Mouse (Mus musculus) CH12.LX (cell line): ENCODE measurements around the gene Tgfbr3. TPM values are rescaled to one million over a fixed set of nuclear protein-coding genes. Genes with fewer than 3 reads are reported as not detected.

Source experiments
- DNase-seq: peaks from one replicate; pipeline ENCODE4 v3.0.0-alpha.2; 2013; ENCODE audit errors: extremely low read depth
- H3K27ac ChIP-seq: 2 replicates; pipeline ENCODE4 v1.5.1; 2012; ENCODE audit warnings: low read depth, mild to moderate bottlenecking, control low read depth, moderate library complexity; ENCODE audit not compliant: insufficient read depth
- H3K27me3 ChIP-seq: replicated peaks from 2 replicates; pipeline ENCODE3; 2012; ENCODE audit warnings: inconsistent platforms
- H3K36me3 ChIP-seq, 2 experiments: replicated peaks in 1 of 2; 2 replicates each; pipeline versions ENCODE3 to v1.6.1; 2012; ENCODE audit warnings: inconsistent platforms in 1 of 2, low read length in 1 of 2, mild to moderate bottlenecking in 1 of 2, mixed read lengths in 1 of 2, moderate library complexity in 1 of 2; ENCODE audit not compliant: control insufficient read depth in 1 of 2, insufficient read depth in 1 of 2
- H3K4me1 ChIP-seq, 2 experiments: 2 replicates each; pipeline ENCODE4 v1.6.1; 2012; ENCODE audit warnings: inconsistent platforms in 1 of 2, moderate library complexity in 1 of 2; ENCODE audit not compliant: insufficient read depth in 2 of 2, control insufficient read depth in 1 of 2
- H3K4me2 ChIP-seq: 2 replicates; pipeline ENCODE4 v1.6.1; 2012; ENCODE audit warnings: low read depth, mild to moderate bottlenecking, control low read depth; ENCODE audit not compliant: poor library complexity, insufficient read depth, severe bottlenecking
- H3K4me3 ChIP-seq, 3 experiments: fragments of 150-350 bp in 1 of 3; sonication (generic) in 1 of 3; replicated peaks in 1 of 3; 2 replicates each; pipeline versions ENCODE3 to v1.5.1; 2011 to 2012; ENCODE audit warnings: low read depth in 2 of 3, low read length in 2 of 3, mild to moderate bottlenecking in 2 of 3, moderate library complexity in 2 of 3, control low read depth in 1 of 3, improper control_type of control experiment in 1 of 3, inconsistent platforms in 1 of 3, mixed read lengths in 1 of 3; ENCODE audit not compliant: poor library complexity in 1 of 3
- H3K79me2 ChIP-seq: replicated peaks from 2 replicates; pipeline ENCODE4 v1.6.1; 2012; ENCODE audit warnings: mild to moderate bottlenecking, moderate library complexity; ENCODE audit not compliant: control insufficient read depth, poor library complexity, insufficient read depth, severe bottlenecking; ENCODE audit errors: extremely low read depth
- H3K9ac ChIP-seq: 2 replicates; pipeline ENCODE4 v1.6.1; 2012; ENCODE audit warnings: low read depth, mild to moderate bottlenecking, control low read depth, moderate library complexity; ENCODE audit not compliant: insufficient read depth
- H3K9me3 ChIP-seq: replicated peaks from 2 replicates; pipeline ENCODE3; 2012; ENCODE audit warnings: low read length, inconsistent platforms, mixed read lengths
- BHLHE40 ChIP-seq: IDR thresholded peaks from 2 replicates; pipeline ENCODE4 v1.6.1; 2011; ENCODE audit warnings: mild to moderate bottlenecking, low read depth, low read length, improper control_type of control experiment
- CHD1 ChIP-seq: IDR thresholded peaks from 2 replicates; pipeline ENCODE4 v1.6.1; 2012; ENCODE audit warnings: low read depth, low read length, improper control_type of control experiment, inconsistent platforms
- E2F4 ChIP-seq: IDR thresholded peaks from 2 replicates; pipeline ENCODE4 v1.6.1; 2011; ENCODE audit warnings: low read depth, low read length, improper control_type of control experiment; ENCODE audit not compliant: insufficient replicate concordance
- ETS1 ChIP-seq: conservative IDR thresholded peaks from 2 replicates; pipeline ENCODE4 v1.6.1; 2012; ENCODE audit warnings: low read depth, mild to moderate bottlenecking, inconsistent platforms, low read length, improper control_type of control experiment, moderate library complexity
- GABPA ChIP-seq: IDR thresholded peaks from 2 replicates; pipeline ENCODE4 v1.6.1; 2012; ENCODE audit warnings: low read depth, low read length, improper control_type of control experiment, inconsistent platforms; ENCODE audit not compliant: insufficient replicate concordance
- HCFC1 ChIP-seq: IDR thresholded peaks from 2 replicates; pipeline ENCODE4 v1.6.1; 2012; ENCODE audit warnings: low read depth, mild to moderate bottlenecking, inconsistent platforms, low read length, improper control_type of control experiment
- IRF4 ChIP-seq: IDR thresholded peaks from 2 replicates; pipeline ENCODE4 v1.6.1; 2014; ENCODE audit warnings: low read depth, mild to moderate bottlenecking, inconsistent platforms, low read length, improper control_type of control experiment
- JUND ChIP-seq: conservative IDR thresholded peaks from 2 replicates; pipeline ENCODE4 v1.6.1; 2011; ENCODE audit warnings: low read depth, low read length, improper control_type of control experiment
- KAT2A ChIP-seq: IDR thresholded peaks from 2 replicates; pipeline ENCODE4 v1.6.1; 2012; ENCODE audit warnings: low read length, improper control_type of control experiment, inconsistent platforms; ENCODE audit not compliant: insufficient replicate concordance
- MAZ ChIP-seq: IDR thresholded peaks from 2 replicates; pipeline ENCODE4 v1.6.1; 2012; ENCODE audit warnings: low read depth, mild to moderate bottlenecking, inconsistent platforms, low read length, improper control_type of control experiment, moderate library complexity
- NELFE ChIP-seq: IDR thresholded peaks from 2 replicates; pipeline ENCODE4 v1.6.1; 2011; ENCODE audit warnings: low read depth, low read length, improper control_type of control experiment
- POLR2AphosphoS2 ChIP-seq: IDR thresholded peaks from 2 replicates; pipeline ENCODE4 v1.6.1; 2011; ENCODE audit warnings: low read depth, low read length, improper control_type of control experiment
- SMC3 ChIP-seq: IDR thresholded peaks from 2 replicates; pipeline ENCODE4 v1.6.1; 2011; ENCODE audit warnings: low read depth, low read length, improper control_type of control experiment
- TBP ChIP-seq: conservative IDR thresholded peaks from 2 replicates; pipeline ENCODE4 v1.6.1; 2011; ENCODE audit warnings: low read depth, low read length, improper control_type of control experiment
- TCF12 ChIP-seq: IDR thresholded peaks from 2 replicates; pipeline ENCODE4 v1.6.1; 2014; ENCODE audit warnings: low read depth, mild to moderate bottlenecking, inconsistent platforms, low read length, improper control_type of control experiment
- UBTF ChIP-seq: IDR thresholded peaks from 2 replicates; pipeline ENCODE4 v1.6.1; 2012; ENCODE audit warnings: low read depth, mild to moderate bottlenecking, inconsistent platforms, low read length, improper control_type of control experiment, moderate library complexity
- USF2 ChIP-seq: conservative IDR thresholded peaks from 2 replicates; pipeline ENCODE4 v1.6.1; 2011; ENCODE audit warnings: low read depth, low read length, improper control_type of control experiment
- dilution Hi-C: fragments of 300-500 bp; cut with MboI; formaldehyde crosslinking; loops from 2 replicates; pipeline ENCODE4 v1.14.3; 2020; ENCODE audit warnings: low sequenced_read_pairs; ENCODE audit not compliant: extremely low pct_unique_long_range_greater_than_20kb, extremely low pct_ligation_motif_present
- in situ Hi-C: fragments of 300-500 bp; cut with MboI; formaldehyde crosslinking; loops from 3 replicates; pipeline ENCODE4 v1.14.3; 2019; ENCODE audit warnings: low sequenced_read_pairs, low pct_ligation_motif_present, low pct_unique_long_range_greater_than_20kb, mixed read lengths
- polyA plus RNA-seq: library from polyadenylated mRNA; unstranded; fragments of >175 nt; gene quantifications from 2 replicates; pipeline ENCODE4 v1.2.1, GENCODE M21; 2012; ENCODE audit warnings: low read depth; ENCODE audit not compliant: insufficient read length
- total RNA-seq, 2 experiments: library from RNA; depleted of rRNA; stranded (reverse); fragments of 300-350 nt in 1 of 2; fragments of >200 nt in 1 of 2; gene quantifications; 2 replicates each; pipeline ENCODE4 v1.2.3; 2012 to 2014

The Tgfbr3 gene
- total and polyA plus RNA-seq, 3 experiments: 0.13 to 0.46 (median 0.30) TPM

DNA sequence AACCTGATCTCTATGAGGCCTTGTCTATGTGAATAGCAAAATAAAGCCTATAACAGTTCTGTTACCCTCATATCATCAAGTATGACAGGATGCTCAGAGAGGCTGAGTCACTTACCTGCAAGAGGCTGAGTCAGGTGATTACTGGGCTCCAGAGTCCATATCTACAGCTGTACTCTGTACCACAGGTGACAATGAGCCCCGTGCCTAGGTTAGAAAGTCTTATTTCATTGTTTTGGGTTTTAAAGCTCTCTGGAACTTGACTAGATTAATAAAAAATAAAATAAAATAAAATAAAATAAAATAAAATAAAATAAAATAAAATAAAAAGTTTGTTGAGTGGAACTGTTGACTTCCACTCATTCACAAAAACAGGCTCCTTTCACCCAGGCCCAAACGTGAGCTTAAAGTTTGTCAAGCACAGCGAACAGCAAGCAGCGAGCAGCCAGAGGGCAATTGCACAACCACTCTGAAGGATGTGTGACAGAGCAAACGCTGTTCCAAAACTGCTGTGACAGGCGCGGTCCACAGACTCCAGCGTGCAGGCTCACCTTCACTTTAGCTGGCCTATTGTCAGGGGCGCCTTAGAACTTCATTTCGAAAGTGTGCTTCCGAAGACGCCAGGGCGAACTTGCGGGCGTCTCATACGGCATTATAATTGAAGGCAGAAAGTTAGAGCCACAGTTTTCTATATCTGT, 6.5 kb upstream of the Tgfbr3 start:
- H3K4me2 ChIP-seq: no peak overlapping the region
- TF ChIP-seq ETS1: no peak
- no peak for TF ChIP-seq NELFE
- in situ Hi-C loops: no loop called here

DNA sequence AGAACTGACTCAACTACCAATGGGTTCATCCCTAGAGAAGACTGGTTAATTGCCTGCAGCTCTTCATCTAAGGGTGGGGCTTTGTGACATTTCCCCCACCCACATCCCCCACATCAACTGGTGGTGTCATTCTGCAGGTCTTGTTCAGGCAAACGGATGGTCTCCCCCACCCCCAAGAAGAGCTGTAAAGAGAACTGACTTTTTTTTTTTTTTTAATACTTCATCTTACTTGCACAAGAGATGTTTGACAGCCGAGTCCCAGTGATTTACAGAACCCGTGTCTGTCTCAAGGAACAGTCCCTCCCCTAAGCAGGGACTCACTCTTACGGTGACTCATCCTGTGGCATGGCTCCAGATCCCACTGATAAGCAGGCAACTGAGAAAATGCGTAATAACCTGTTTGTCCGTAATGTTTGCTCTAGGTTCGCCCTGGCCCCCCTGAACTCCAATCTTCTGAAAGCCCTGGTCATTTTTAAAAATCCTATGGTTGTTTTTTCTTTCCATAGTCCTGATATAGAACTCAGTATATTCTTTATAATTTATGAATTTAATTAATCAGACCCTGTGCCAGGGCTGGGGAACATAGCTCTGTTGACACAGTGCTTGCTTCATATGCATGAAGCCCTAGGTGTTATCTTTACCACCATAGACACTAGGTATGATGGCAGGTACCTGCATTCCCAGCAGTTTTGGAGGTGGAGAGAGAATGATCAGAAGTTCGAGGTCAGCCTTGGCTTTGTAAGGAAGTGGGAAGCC, 5.8 kb upstream of the Tgfbr3 start:
- TF ChIP-seq KAT2A: no peak
- no peak for TF ChIP-seq IRF4
- no peak for TF ChIP-seq E2F4
- TF ChIP-seq HCFC1: no peak
- no peak for TF ChIP-seq USF2
- no peak for TF ChIP-seq MAZ
- TF ChIP-seq SMC3: no peak
- no peak for TF ChIP-seq POLR2AphosphoS2
- no peak for TF ChIP-seq TCF12
- no peak for TF ChIP-seq BHLHE40
- TF ChIP-seq CHD1: no peak
- TF ChIP-seq NELFE: no peak
- no peak for TF ChIP-seq JUND
- TF ChIP-seq UBTF: no peak
- TF ChIP-seq TBP: no peak
- no peak for TF ChIP-seq GABPA
- H3K9ac ChIP-seq: no peak overlapping the region
- H3K79me2 ChIP-seq: no peaks in the 10 kb centered on the region
- dilution Hi-C loops (no loop called here), in situ Hi-C loops (no loop called here)
- H3K27ac ChIP-seq: no peak overlapping the region
- H3K9me3 ChIP-seq: no peaks in the 10 kb centered on the region
- H3K4me2 ChIP-seq: no peak overlapping the region
- DNase-seq: no peak
- no peaks in the 10 kb centered on the region for H3K27me3 ChIP-seq
- H3K4me1 ChIP-seq: no peaks in the 10 kb centered on the region; a peak in 1 of 4 replicates
- H3K4me3 ChIP-seq: no peak overlapping the region
- no peaks in the 10 kb centered on the region for H3K36me3 ChIP-seq

More for the DNA sequence above, 6.5 kb upstream of the Tgfbr3 start:
- no peaks in the 10 kb centered on the region for H3K36me3 ChIP-seq
- H3K4me1 ChIP-seq: no peaks in the 10 kb centered on the region; a peak in 1 of 4 replicates
- no peaks in the 10 kb centered on the region for H3K79me2 ChIP-seq
- H3K9me3 ChIP-seq: no peaks in the 10 kb centered on the region
- no peak overlapping the region for H3K9ac ChIP-seq
- H3K27ac ChIP-seq: no peak overlapping the region
- no peak overlapping the region for H3K4me3 ChIP-seq
- DNase-seq: no peak
- no peaks in the 10 kb centered on the region for H3K27me3 ChIP-seq
- dilution Hi-C loops: no loop called here
